Mouse (Mus musculus): Measurements from ENCODE around the gene Olfr1131. TPM values are rescaled to one million over a fixed set of nuclear protein-coding genes. Genes with fewer than 3 reads are reported as not detected.
"Not testable (repeated sequence)": the region's sequence is repeated elsewhere in the genome, so short reads cannot be mapped to it uniquely, and the experiment has no call there.

Olfr1131 gene
- not detected in 2 replicates for polyA plus RNA-seq (2015; fragmentation: Nextera tagmentation; extraction: Ambion mirVana)

- Histone ChIP-seq H3K9ac (no peak within 1 kb of the TSS), H3K4me3 (no peak within 1 kb of the TSS), H3K27ac (no peak within 1 kb of the TSS), H3K4me2 (no peak within 1 kb of the TSS), H3K27me3 (no peaks in the 10 kb centered on the region), H3K36me3 (no peaks in the 10 kb centered on the region), H3K4me1 (replicated peaks) (no peaks in the 10 kb centered on the region), H3K9me3 (replicated peaks) (no peaks in the 10 kb centered on the region)
- no peak for ATAC-seq (replicated peaks; ENCODE audit: insufficient number of reproducible peaks, insufficient read depth, low FRiP score, low read depth)
- WGBS, result 48% methylated on average over 3 of the region's 3 CpGs
Measured at GRCm38 (mm10) chr2:87626804-87627203, at the start of gene Olfr1131. Gene Olfr1131 (plus strand): TSS chr2:87627104.

DNA sequence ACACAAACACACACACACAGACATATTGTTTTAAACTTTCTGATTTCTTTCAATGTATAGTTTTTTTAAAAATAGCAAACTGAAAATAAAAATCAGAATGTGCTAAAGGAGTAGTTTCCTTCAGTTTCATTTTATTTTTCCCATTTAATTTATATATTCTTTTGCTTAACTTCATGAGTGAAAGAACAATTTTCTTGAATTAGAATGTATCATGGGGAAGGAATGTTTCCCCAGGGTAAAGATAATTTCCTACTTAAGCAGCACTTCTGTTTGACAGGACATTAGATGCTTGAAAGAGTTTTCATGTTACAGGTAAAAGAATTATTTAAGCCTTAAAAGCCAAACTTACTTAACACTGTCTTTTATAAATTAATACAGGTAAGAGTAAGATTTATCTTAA is 21.0 kb upstream of the Olfr1131 start, which contains the start of gene Olfr1130:
Olfr1130 (plus strand) TSS at position 301 of the 400 bp plus-strand sequence.
- not testable (repeated sequence) for H3K27me3 ChIP-seq; ATAC-seq (replicated peaks; ENCODE audit: insufficient number of reproducible peaks, insufficient read depth, low FRiP score, low read depth); H3K27ac ChIP-seq; H3K9me3 ChIP-seq (replicated peaks); H3K4me1 ChIP-seq (replicated peaks); H3K9ac ChIP-seq; H3K4me2 ChIP-seq; H3K36me3 ChIP-seq; H3K4me3 ChIP-seq

- ATAC-seq (replicated peaks; ENCODE audit: insufficient number of reproducible peaks, insufficient read depth, low FRiP score, low read depth), result no peak
- no peak within 1 kb of the TSS for H3K4me3 ChIP-seq
- H3K36me3 ChIP-seq, result no peaks in the 10 kb centered on the region
- H3K27ac ChIP-seq, result no peak within 1 kb of the TSS
- no peaks in the 10 kb centered on the region for H3K9me3 ChIP-seq (replicated peaks)
- no peaks in the 10 kb centered on the region for H3K27me3 ChIP-seq
- H3K9ac ChIP-seq, result no peak within 1 kb of the TSS
- H3K4me1 ChIP-seq (replicated peaks), result no peaks in the 10 kb centered on the region
- no peak within 1 kb of the TSS for H3K4me2 ChIP-seq
Measured at GRCm38 (mm10) chr2:87637435-87637834, 10.5 kb downstream of the Olfr1131 start, which contains the start of gene Olfr1132. Gene Olfr1132 (minus strand): TSS chr2:87637535.

DNA sequence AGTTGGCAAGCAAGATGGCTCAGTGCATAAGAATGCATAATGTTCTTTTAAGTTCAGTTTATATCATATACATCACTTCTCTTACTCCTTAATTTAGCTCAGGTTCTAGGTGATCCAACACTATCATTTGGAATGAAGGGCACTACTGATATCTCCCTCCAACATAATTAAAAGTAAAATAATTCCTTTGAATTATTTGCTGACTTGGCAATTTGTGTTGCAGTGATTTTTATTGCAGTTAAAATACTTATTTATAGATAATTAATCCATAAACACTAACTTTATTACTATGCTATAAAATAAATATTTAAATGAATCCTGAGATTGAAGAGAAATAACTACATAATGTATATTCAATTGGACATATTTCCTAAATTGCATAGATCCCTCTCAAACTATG is 15.5 kb downstream of the Olfr1131 start:
- no peak overlapping the region for H3K4me2 ChIP-seq
- no peak overlapping the region for H3K4me3 ChIP-seq
- no peak overlapping the region for H3K27ac ChIP-seq
- H3K27me3 ChIP-seq, result no peaks in the 10 kb centered on the region
- no peaks in the 10 kb centered on the region for H3K9me3 ChIP-seq (replicated peaks)
- no peak overlapping the region for H3K9ac ChIP-seq
- no peaks in the 10 kb centered on the region for H3K4me1 ChIP-seq (replicated peaks)
- no peaks in the 10 kb centered on the region for H3K36me3 ChIP-seq
- ATAC-seq (replicated peaks; ENCODE audit: insufficient number of reproducible peaks, insufficient read depth, low FRiP score, low read depth), result no peak

DNA sequence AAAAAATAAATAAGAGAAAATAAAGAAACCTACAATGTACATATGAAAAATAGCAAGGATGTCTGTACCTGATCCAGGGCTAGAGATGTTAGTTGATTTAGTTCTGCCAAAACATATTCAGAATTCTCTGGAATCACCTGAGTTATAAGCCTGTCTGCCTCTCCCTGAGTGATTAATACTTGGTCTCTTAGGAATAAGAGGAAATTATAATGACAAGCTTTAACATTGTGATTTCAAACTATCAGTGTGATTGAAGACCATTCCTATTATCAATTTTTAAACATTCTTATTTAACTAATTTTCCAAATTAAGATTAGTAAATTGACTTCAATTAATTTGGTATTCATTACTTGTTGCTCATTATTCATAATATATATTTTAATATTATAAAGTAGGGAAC is 20.4 kb downstream of the Olfr1131 start, which contains the start of gene Olfr1133:
Olfr1133 (minus strand) TSS at position 101 of the 400 bp plus-strand sequence.
- H3K4me1 ChIP-seq (replicated peaks), result no peaks in the 10 kb centered on the region
- no peak within 1 kb of the TSS for H3K4me2 ChIP-seq

DNA sequence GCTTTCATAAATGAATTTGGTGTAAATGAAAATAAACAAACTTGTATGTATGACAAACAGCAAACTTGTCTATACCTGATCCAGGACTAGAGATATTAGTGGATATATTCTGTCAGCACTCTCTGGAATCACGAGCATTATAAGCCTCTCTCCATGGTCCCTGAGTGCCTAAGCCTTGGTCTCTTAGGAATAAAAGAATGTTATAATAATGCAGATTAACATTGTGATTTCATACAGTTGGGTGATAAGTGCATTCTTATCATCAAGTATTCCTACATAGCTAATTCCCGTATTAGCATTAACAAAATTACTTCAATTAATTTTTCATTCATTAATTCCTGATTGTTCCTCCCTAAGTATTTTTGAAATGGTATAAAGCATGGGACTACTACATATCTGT is 31.5 kb downstream of the Olfr1131 start, which contains the start of gene Olfr1134:
Olfr1134 (minus strand) TSS at position 101 of the 400 bp plus-strand sequence.
- Histone ChIP-seq H3K4me3 (no peak within 1 kb of the TSS), H3K9ac (no peak within 1 kb of the TSS), H3K4me2 (no peak within 1 kb of the TSS), H3K36me3 (no peaks in the 10 kb centered on the region), H3K27ac (no peak within 1 kb of the TSS), H3K27me3 (no peaks in the 10 kb centered on the region), H3K9me3 (replicated peaks) (no peaks in the 10 kb centered on the region), H3K4me1 (replicated peaks) (no peaks in the 10 kb centered on the region)
- 75% methylated on average over 2 of the region's 2 CpGs for WGBS
- no peak for ATAC-seq (replicated peaks; ENCODE audit: insufficient number of reproducible peaks, insufficient read depth, low FRiP score, low read depth)

More for the DNA sequence above, 20.4 kb downstream of the Olfr1131 start, which contains the start of gene Olfr1133:
- H3K4me3 ChIP-seq, result no peak within 1 kb of the TSS
- no peaks in the 10 kb centered on the region for H3K36me3 ChIP-seq
- H3K9me3 ChIP-seq (replicated peaks), result no peaks in the 10 kb centered on the region
- no peak for ATAC-seq (replicated peaks; ENCODE audit: insufficient number of reproducible peaks, insufficient read depth, low FRiP score, low read depth)
- H3K27ac ChIP-seq, result no peak within 1 kb of the TSS
- H3K9ac ChIP-seq, result no peak within 1 kb of the TSS
- H3K27me3 ChIP-seq, result no peaks in the 10 kb centered on the region

- WGBS, result 12% methylated on average over 1 of the region's 1 CpGs
- H3K27me3 ChIP-seq, result no peaks in the 10 kb centered on the region
- H3K4me1 ChIP-seq (replicated peaks), result no peaks in the 10 kb centered on the region
- H3K9me3 ChIP-seq (replicated peaks), result no peaks in the 10 kb centered on the region
- no peak within 1 kb of the TSS for H3K27ac ChIP-seq
- H3K36me3 ChIP-seq, result no peaks in the 10 kb centered on the region
- no peak within 1 kb of the TSS for H3K4me3 ChIP-seq
- H3K4me2 ChIP-seq, result no peak within 1 kb of the TSS
- no peak for ATAC-seq (replicated peaks; ENCODE audit: insufficient number of reproducible peaks, insufficient read depth, low FRiP score, low read depth)
- no peak within 1 kb of the TSS for H3K9ac ChIP-seq
Measured at GRCm38 (mm10) chr2:87673564-87673963, 46.7 kb downstream of the Olfr1131 start, which contains the start of gene Olfr1135. Gene Olfr1135 (minus strand): TSS chr2:87673664.

Other genes starting within 250 kb of the Olfr1131 start
- gene Olfr1122, start 241.3 kb upstream of the Olfr1131 start, polyA plus RNA-seq (2015; fragmentation: Nextera tagmentation; extraction: Ambion mirVana), result not detected in 2 replicates
- not detected in 2 replicates for gene Olfr1123, start 210.5 kb upstream of the Olfr1131 start, polyA plus RNA-seq (2015; fragmentation: Nextera tagmentation; extraction: Ambion mirVana)
- gene Olfr1124, start 196.8 kb upstream of the Olfr1131 start, polyA plus RNA-seq (2015; fragmentation: Nextera tagmentation; extraction: Ambion mirVana), result not detected in 2 replicates
- not detected in 2 replicates for gene Olfr1126, start 173.1 kb upstream of the Olfr1131 start, polyA plus RNA-seq (2015; fragmentation: Nextera tagmentation; extraction: Ambion mirVana)
- not detected in 2 replicates for gene Pramel7, start 130.0 kb upstream of the Olfr1131 start, polyA plus RNA-seq (2015; fragmentation: Nextera tagmentation; extraction: Ambion mirVana)
- gene Pramel6, start 120.5 kb upstream of the Olfr1131 start, polyA plus RNA-seq (2015; fragmentation: Nextera tagmentation; extraction: Ambion mirVana), result not detected in 2 replicates
- gene Olfr153, start 95.3 kb upstream of the Olfr1131 start, polyA plus RNA-seq (2015; fragmentation: Nextera tagmentation; extraction: Ambion mirVana), result not detected in 2 replicates
- not detected in 2 replicates for gene Olfr1128, start 81.6 kb upstream of the Olfr1131 start, polyA plus RNA-seq (2015; fragmentation: Nextera tagmentation; extraction: Ambion mirVana)
- gene Olfr1129, start 53.2 kb upstream of the Olfr1131 start, polyA plus RNA-seq (2015; fragmentation: Nextera tagmentation; extraction: Ambion mirVana), result not detected in 2 replicates
- not detected in 2 replicates for gene Olfr1130, start 20.9 kb upstream of the Olfr1131 start, polyA plus RNA-seq (2015; fragmentation: Nextera tagmentation; extraction: Ambion mirVana)
- gene Olfr1132, start 10.4 kb downstream of the Olfr1131 start, polyA plus RNA-seq (2015; fragmentation: Nextera tagmentation; extraction: Ambion mirVana), result not detected in 2 replicates
- not detected in 2 replicates for gene Olfr1133, start 20.3 kb downstream of the Olfr1131 start, polyA plus RNA-seq (2015; fragmentation: Nextera tagmentation; extraction: Ambion mirVana)
- not detected in 2 replicates for gene Olfr1134, start 31.4 kb downstream of the Olfr1131 start, polyA plus RNA-seq (2015; fragmentation: Nextera tagmentation; extraction: Ambion mirVana)
- gene Olfr1135, start 46.6 kb downstream of the Olfr1131 start, polyA plus RNA-seq (2015; fragmentation: Nextera tagmentation; extraction: Ambion mirVana), result not detected in 2 replicates
- not detected in 2 replicates for gene Olfr1136, start 66.8 kb downstream of the Olfr1131 start, polyA plus RNA-seq (2015; fragmentation: Nextera tagmentation; extraction: Ambion mirVana)
- gene Olfr1137, start 86.1 kb downstream of the Olfr1131 start, polyA plus RNA-seq (2015; fragmentation: Nextera tagmentation; extraction: Ambion mirVana), result not detected in 2 replicates
- not detected in 2 replicates for gene Olfr1138, start 112.9 kb downstream of the Olfr1131 start, polyA plus RNA-seq (2015; fragmentation: Nextera tagmentation; extraction: Ambion mirVana)
- gene Olfr1140, start 116.6 kb downstream of the Olfr1131 start, polyA plus RNA-seq (2015; fragmentation: Nextera tagmentation; extraction: Ambion mirVana), result not detected in 2 replicates
- not detected in 2 replicates for gene Olfr1141, start 126.9 kb downstream of the Olfr1131 start, polyA plus RNA-seq (2015; fragmentation: Nextera tagmentation; extraction: Ambion mirVana)
- gene Olfr152, start 152.4 kb downstream of the Olfr1131 start, polyA plus RNA-seq (2015; fragmentation: Nextera tagmentation; extraction: Ambion mirVana), result not detected in 2 replicates
- gene Olfr1143, start 173.5 kb downstream of the Olfr1131 start, polyA plus RNA-seq (2015; fragmentation: Nextera tagmentation; extraction: Ambion mirVana), result not detected in 2 replicates
- not detected in 2 replicates for gene Olfr1145, start 182.7 kb downstream of the Olfr1131 start, polyA plus RNA-seq (2015; fragmentation: Nextera tagmentation; extraction: Ambion mirVana)
- gene Olfr1148, start 203.4 kb downstream of the Olfr1131 start, polyA plus RNA-seq (2015; fragmentation: Nextera tagmentation; extraction: Ambion mirVana), result not detected in 2 replicates
- gene Olfr1150-ps1, start 216.9 kb downstream of the Olfr1131 start, polyA plus RNA-seq (2015; fragmentation: Nextera tagmentation; extraction: Ambion mirVana), result not detected in 2 replicates
- gene Olfr1151, start 228.8 kb downstream of the Olfr1131 start, polyA plus RNA-seq (2015; fragmentation: Nextera tagmentation; extraction: Ambion mirVana), result not detected in 2 replicates
- not detected in 2 replicates for gene Olfr1152, start 239.4 kb downstream of the Olfr1131 start, polyA plus RNA-seq (2015; fragmentation: Nextera tagmentation; extraction: Ambion mirVana)

All from heart, embryonic 15.5 days (tissue).